Mouse (Mus musculus) brain, embryonic 14.5 days (tissue): Measurements from ENCODE around the gene Ndufb2. TPM values are rescaled to one million over a fixed set of nuclear protein-coding genes. Genes with fewer than 3 reads are reported as not detected.

ENCODE experiments used
- DNase-seq: peaks from one replicate; pipeline ENCODE4 v3.0.0-alpha.2; 2011; ENCODE audit warnings: low read depth
- CTCF ChIP-seq: fragments of 200-500 bp; IDR thresholded peaks from 2 replicates; pipeline ENCODE4 v1.5.1; 2012; ENCODE audit warnings: inconsistent platforms, mild to moderate bottlenecking, moderate library complexity, borderline replicate concordance; ENCODE audit not compliant: insufficient read depth, insufficient read length; ENCODE audit errors: extremely low read depth
- POLR2A ChIP-seq: fragments of 200-500 bp; IDR thresholded peaks from 2 replicates; pipeline ENCODE4 v1.6.1; 2012; ENCODE audit warnings: mild to moderate bottlenecking, inconsistent platforms, borderline replicate concordance; ENCODE audit not compliant: poor library complexity, insufficient read depth, insufficient read length, severe bottlenecking; ENCODE audit errors: extremely low read depth
- polyA plus RNA-seq: library from polyadenylated mRNA; depleted of rRNA; stranded (reverse); fragments of >200 nt; gene quantifications from 2 replicates; pipeline ENCODE4 v1.2.3, GENCODE M21; 2012; rRNA removed

Gene Ndufb2
- polyA plus RNA-seq, result 188 and 313 TPM in 2 replicates

GRCm38 (mm10) chr6:39592401-39593214 lies at the start of gene Ndufb2:
Gene Ndufb2, plus strand, starts transcription at chr6:39592574.
- TF ChIP-seq CTCF, result no peak
- TF ChIP-seq POLR2A, result peak; percentile 53; the same call in 1 of the 2 replicates
- DNase-seq, result peak; percentile 98

GRCm38 (mm10) chr6:39542631-39543597 lies 49.5 kb upstream of the Ndufb2 start:
- no peak for TF ChIP-seq CTCF
- TF ChIP-seq POLR2A, result no peak
- peak; percentile 92 for DNase-seq

GRCm38 (mm10) chr6:39543769-39544420 lies 48.5 kb upstream of the Ndufb2 start:
- TF ChIP-seq POLR2A (no peak), CTCF (no peak)
- DNase-seq, result no peak

DNA sequence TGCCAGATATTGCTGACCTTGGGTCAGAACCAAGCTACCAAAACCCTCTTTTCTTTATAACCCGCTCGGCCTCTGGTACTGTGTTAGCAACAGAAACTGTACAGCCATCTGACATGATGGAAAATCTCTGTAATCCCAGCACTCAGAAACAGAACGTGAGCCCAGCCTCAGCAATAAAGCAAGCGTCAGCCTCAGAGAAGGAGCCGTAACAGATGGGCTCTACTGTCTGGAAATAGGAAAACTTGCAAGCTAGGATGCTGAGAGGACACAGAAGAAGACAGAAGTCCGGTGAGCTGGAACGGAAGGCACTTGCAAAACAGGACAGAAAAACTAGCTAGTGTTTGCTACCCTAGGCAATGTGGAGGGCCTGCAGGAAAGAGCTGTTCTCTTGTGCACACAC lies 46.9 kb upstream of the Ndufb2 start:
- no peak for TF ChIP-seq CTCF
- TF ChIP-seq POLR2A, result no peak
- no peak for DNase-seq

- DNase-seq, result no peak
- TF ChIP-seq POLR2A (no peak), CTCF (no peak)
Measured at GRCm38 (mm10) chr6:39548030-39548429, 44.3 kb upstream of the Ndufb2 start.

DNA sequence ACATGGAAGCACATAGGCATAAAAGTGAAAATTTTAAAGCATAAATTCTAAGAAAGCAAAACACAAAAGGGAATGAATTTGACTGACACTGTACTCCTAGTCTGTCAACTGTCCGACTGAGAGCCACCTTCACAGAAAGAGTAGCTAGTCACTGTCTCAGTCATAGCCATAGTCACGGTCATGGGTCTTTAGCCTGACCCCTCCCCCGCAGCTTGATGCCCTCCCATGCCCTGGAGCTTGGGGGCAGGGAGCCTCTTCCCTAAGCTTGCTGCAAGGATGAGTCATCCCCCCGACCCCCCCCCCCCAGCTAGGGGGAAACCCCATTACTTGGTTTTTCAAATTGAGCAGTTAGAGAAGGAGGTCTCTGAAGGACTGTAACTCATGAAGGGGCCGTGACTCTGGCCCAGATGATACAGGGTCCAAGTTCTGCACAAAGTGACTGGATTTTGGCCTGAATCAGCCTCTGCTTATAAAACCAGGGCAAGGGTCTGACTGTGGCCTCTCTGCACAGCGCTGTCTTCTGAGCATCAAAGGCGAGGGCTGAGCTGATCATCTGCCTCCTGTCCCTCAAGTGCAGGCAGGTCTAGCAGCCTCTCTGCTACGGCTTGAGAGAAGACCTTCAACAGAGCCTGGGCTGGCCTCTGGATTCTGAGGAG lies 40.3 kb upstream of the Ndufb2 start:
- TF ChIP-seq POLR2A (no peak), CTCF (no peak)

DNA sequence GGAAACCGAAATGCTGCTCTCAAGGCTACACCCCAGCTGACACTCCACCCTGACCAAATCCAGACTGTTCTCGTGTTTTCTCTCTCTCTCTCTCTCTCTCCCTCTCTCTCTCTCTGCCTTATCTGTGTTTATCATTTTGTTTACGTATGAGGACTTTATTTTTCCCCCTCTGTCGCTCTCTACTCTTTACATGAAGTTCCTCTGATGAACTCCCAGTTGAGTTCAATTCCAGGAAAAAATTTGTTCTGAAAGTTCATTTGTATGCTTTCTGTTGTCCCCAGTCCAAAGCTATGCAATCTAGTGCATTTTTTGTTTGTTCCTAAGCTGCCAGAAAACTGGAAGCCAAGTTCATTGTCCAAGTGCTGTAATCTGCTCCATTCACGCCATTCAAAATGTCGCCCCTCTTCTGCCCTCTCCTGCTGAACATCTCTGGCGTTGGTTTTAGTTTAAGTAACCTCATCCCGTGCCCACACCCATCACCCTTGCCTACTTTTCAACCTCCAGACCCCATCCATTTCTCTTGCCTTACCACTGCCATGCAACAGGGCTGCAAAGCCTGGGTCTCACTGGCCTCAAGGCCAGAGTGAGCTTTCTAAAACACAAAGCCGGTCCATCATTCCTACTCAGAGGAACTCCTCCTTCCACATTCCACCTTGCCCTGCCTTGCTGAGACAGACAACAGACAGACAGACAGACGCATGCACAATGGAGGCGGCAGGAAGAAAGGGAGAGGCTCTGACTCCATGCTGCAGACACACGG lies 37.3 kb upstream of the Ndufb2 start:
- TF ChIP-seq POLR2A, result no peak
- no peak for TF ChIP-seq CTCF
- DNase-seq, result peak; percentile 44

More for the DNA sequence above, 40.3 kb upstream of the Ndufb2 start:
- no peak for DNase-seq

GRCm38 (mm10) chr6:39555648-39555945 lies 36.8 kb upstream of the Ndufb2 start:
- no peak for DNase-seq
- no peak for TF ChIP-seq CTCF
- TF ChIP-seq POLR2A, result no peak

GRCm38 (mm10) chr6:39556900-39557659 lies 35.3 kb upstream of the Ndufb2 start:
- DNase-seq, result peak; percentile 64
- TF ChIP-seq CTCF, result no peak
- no peak for TF ChIP-seq POLR2A

DNA sequence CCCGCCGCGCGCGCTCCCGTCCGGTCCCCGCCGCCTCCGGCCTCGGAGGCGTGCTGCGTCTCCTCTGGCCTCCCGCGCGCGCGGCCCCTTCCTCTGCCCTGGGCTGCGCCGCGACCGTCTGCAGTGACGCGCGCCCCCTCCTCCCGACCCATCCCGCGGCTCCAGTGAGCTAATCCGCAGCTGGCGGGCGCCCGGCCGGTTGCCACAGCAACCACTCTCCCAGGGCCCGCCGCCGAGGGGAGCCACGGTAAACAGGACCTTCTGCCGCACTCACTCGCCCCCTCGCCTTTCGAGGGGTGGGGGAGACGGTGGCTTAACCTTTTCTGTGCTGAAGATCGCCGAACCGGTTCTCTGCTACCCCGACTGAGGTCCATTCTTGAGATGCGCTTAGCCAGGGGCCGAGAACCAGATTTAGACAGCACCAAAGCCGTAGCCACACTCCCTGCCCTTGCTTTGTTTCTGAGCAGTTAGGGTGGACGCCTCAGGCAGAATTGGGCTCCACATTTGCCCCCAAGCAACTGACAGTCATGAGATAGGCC lies 34.6 kb upstream of the Ndufb2 start, which contains the start of gene Dennd2a:
Gene Dennd2a (minus strand): TSS at position 145 of the 539 bp plus-strand sequence.
- peak; percentile 97 for DNase-seq
- TF ChIP-seq POLR2A (peak; percentile 88), CTCF (no peak)
